Mouse (Mus musculus) G1E (cell line): ENCODE results near the gene Fam243. TPM values are rescaled to one million over a fixed set of nuclear protein-coding genes. Genes with fewer than 3 reads are reported as not detected.

Experiments used
- ATAC-seq: 2 replicates; pipeline ENCODE4 v1.8.0; 2016; ENCODE audit warnings: mild to moderate bottlenecking; ENCODE audit not compliant: insufficient number of reproducible peaks, poor library complexity, low FRiP score, severe bottlenecking; ENCODE audit errors: extremely low read depth
- DNase-seq: peaks from one replicate; pipeline ENCODE4 v3.0.0; 2012; ENCODE audit warnings: low spot score
- H3K27me3 ChIP-seq: 2 replicates; pipeline ENCODE4 v1.6.1; 2012; ENCODE audit warnings: mild to moderate bottlenecking, low read length, inconsistent platforms; ENCODE audit not compliant: insufficient read depth
- H3K36me3 ChIP-seq: replicated peaks from 2 replicates; pipeline ENCODE3; 2012; ENCODE audit warnings: mild to moderate bottlenecking, inconsistent platforms
- H3K4me1 ChIP-seq: 2 replicates; pipeline ENCODE4 v1.6.1; 2012; ENCODE audit warnings: low read depth, low read length, inconsistent platforms, mixed read lengths; ENCODE audit not compliant: insufficient read depth
- H3K4me3 ChIP-seq: 2 replicates; pipeline ENCODE4 v1.5.1; 2012; ENCODE audit warnings: low read depth, mild to moderate bottlenecking, inconsistent platforms, low read length, moderate library complexity, mixed read lengths
- H3K9me3 ChIP-seq: replicated peaks from 2 replicates; pipeline ENCODE4 v1.6.1; 2012; ENCODE audit warnings: inconsistent platforms
- CTCF ChIP-seq: IDR thresholded peaks from 2 replicates; pipeline ENCODE4 v1.5.1; 2012; ENCODE audit warnings: low read depth, low read length, inconsistent platforms, mixed read lengths
- GATA1 ChIP-seq: IDR thresholded peaks from 2 replicates; pipeline ENCODE4 v1.6.1; 2012; ENCODE audit warnings: borderline replicate concordance, low read length, inconsistent platforms, mixed read lengths
- GATA2 ChIP-seq: IDR thresholded peaks from 2 replicates; pipeline ENCODE4 v1.6.1; 2012; ENCODE audit warnings: low read depth, low read length, inconsistent platforms, borderline replicate concordance
- POLR2AphosphoS5 ChIP-seq: IDR thresholded peaks from 2 replicates; pipeline ENCODE4 v1.6.1; 2012; ENCODE audit warnings: low read depth, low read length, inconsistent platforms; ENCODE audit not compliant: insufficient replicate concordance
- TAL1 ChIP-seq: conservative IDR thresholded peaks from 2 replicates; pipeline ENCODE4 v1.6.1; 2012; ENCODE audit warnings: low read depth, low read length, inconsistent platforms, mixed read lengths
- polyA plus RNA-seq: library from polyadenylated mRNA; stranded (reverse); fragments of >175 nt; gene quantifications from 2 replicates; pipeline ENCODE4 v1.2.3, GENCODE M21; 2012
- total RNA-seq, 2 experiments: library from RNA; stranded (forward) in 1 of 2; stranded (reverse) in 1 of 2; fragments of 200-1000 nt in 1 of 2; fragments of >200 nt in 1 of 2; fragmentation: Nextera tagmentation in 1 of 2; gene quantifications; 2 replicates each; pipeline ENCODE4 v1.2.3; 2014 to 2017

The Fam243 gene
- total and polyA plus RNA-seq, 3 experiments: 0.11 TPM; not detected in 2

- TF ChIP-seq GATA1: no peak
- no peak for TF ChIP-seq CTCF
- no peak for TF ChIP-seq POLR2AphosphoS5
- TF ChIP-seq TAL1: no peak
- TF ChIP-seq GATA2: no peak
- ATAC-seq (no peak), DNase-seq (no peak)
- H3K4me1 ChIP-seq: peaks cover 6% of the 10 kb centered on the region
- no peaks in the 10 kb centered on the region for H3K9me3 ChIP-seq
- H3K36me3 ChIP-seq: no peaks in the 10 kb centered on the region
- peaks cover 48% of the 10 kb centered on the region for H3K27me3 ChIP-seq
- no peak overlapping the region for H3K4me3 ChIP-seq
Observed at GRCm38 (mm10) chr16:92295328-92295727, 25.9 kb downstream of the Fam243 start.

GRCm38 (mm10) chr16:92294267-92294970 is 26.8 kb downstream of the Fam243 start:
- no peak for ATAC-seq
- Histone ChIP-seq H3K4me1 (peaks cover 3% of the 10 kb centered on the region; the same call in 1 of the 2 replicates), H3K27me3 (peaks cover 48% of the 10 kb centered on the region), H3K9me3 (no peaks in the 10 kb centered on the region), H3K36me3 (no peaks in the 10 kb centered on the region), H3K4me3 (no peak overlapping the region)
- TF ChIP-seq POLR2AphosphoS5 (no peak), GATA1 (no peak), TAL1 (no peak), GATA2 (no peak), CTCF (no peak)
- DNase-seq: no peak

GRCm38 (mm10) chr16:92292101-92292500 is 29.1 kb downstream of the Fam243 start, which contains the start of gene Kcne2:
Kcne2 (plus strand) TSS chr16:92292389.
- no peak within 1 kb of the TSS for H3K4me3 ChIP-seq

GRCm38 (mm10) chr16:92290045-92290444 is 31.2 kb downstream of the Fam243 start:
- no peaks in the 10 kb centered on the region; the same call in 1 of the 2 replicates for H3K9me3 ChIP-seq

More at GRCm38 (mm10) chr16:92292101-92292500, 29.1 kb downstream of the Fam243 start, which contains the start of gene Kcne2:
- Histone ChIP-seq H3K36me3 (no peaks in the 10 kb centered on the region), H3K4me1 (no peaks in the 10 kb centered on the region), H3K9me3 (no peaks in the 10 kb centered on the region; the same call in 1 of the 2 replicates), H3K27me3 (peaks cover 46% of the 10 kb centered on the region)
- DNase-seq: no peak
- no peak for ATAC-seq
- no peak for TF ChIP-seq TAL1
- no peak for TF ChIP-seq GATA2
- TF ChIP-seq POLR2AphosphoS5: no peak
- TF ChIP-seq CTCF: no peak
- no peak for TF ChIP-seq GATA1

GRCm38 (mm10) chr16:92288778-92289177 is 32.5 kb downstream of the Fam243 start:
- Histone ChIP-seq H3K9me3 (no peaks in the 10 kb centered on the region; the same call in 1 of the 2 replicates), H3K27me3 (peaks cover 39% of the 10 kb centered on the region), H3K4me1 (peaks cover 4% of the 10 kb centered on the region; the same call in 1 of the 2 replicates), H3K36me3 (no peaks in the 10 kb centered on the region), H3K4me3 (no peak overlapping the region)
- DNase-seq: no peak
- TF ChIP-seq GATA1 (no peak), POLR2AphosphoS5 (no peak), TAL1 (no peak), GATA2 (no peak), CTCF (no peak)
- ATAC-seq: no peak

More at GRCm38 (mm10) chr16:92290045-92290444, 31.2 kb downstream of the Fam243 start:
- H3K27me3 ChIP-seq: peaks cover 39% of the 10 kb centered on the region
- DNase-seq: no peak
- H3K4me1 ChIP-seq: peaks cover 4% of the 10 kb centered on the region; the same call in 1 of the 2 replicates
- no peak overlapping the region for H3K4me3 ChIP-seq
- ATAC-seq: no peak
- TF ChIP-seq CTCF (no peak), GATA2 (no peak), GATA1 (no peak), POLR2AphosphoS5 (no peak), TAL1 (no peak)
- H3K36me3 ChIP-seq: no peaks in the 10 kb centered on the region

- Histone ChIP-seq H3K36me3 (no peaks in the 10 kb centered on the region), H3K4me3 (no peak overlapping the region), H3K9me3 (no peaks in the 10 kb centered on the region; the same call in 1 of the 2 replicates), H3K27me3 (peaks cover 33% of the 10 kb centered on the region), H3K4me1 (peaks cover 4% of the 10 kb centered on the region; the same call in 1 of the 2 replicates)
- TF ChIP-seq GATA1 (no peak), GATA2 (no peak), POLR2AphosphoS5 (no peak), TAL1 (no peak), CTCF (peak; percentile 66)
- no peak for ATAC-seq
- DNase-seq: peak; percentile 52
Observed at GRCm38 (mm10) chr16:92286609-92287008, 34.6 kb downstream of the Fam243 start.

- Histone ChIP-seq H3K27me3 (peaks cover 25% of the 10 kb centered on the region), H3K4me3 (no peak overlapping the region), H3K36me3 (no peaks in the 10 kb centered on the region), H3K4me1 (peaks cover 4% of the 10 kb centered on the region; the same call in 1 of the 2 replicates), H3K9me3 (no peaks in the 10 kb centered on the region; the same call in 1 of the 2 replicates)
- TF ChIP-seq TAL1 (no peak), POLR2AphosphoS5 (no peak), CTCF (no peak), GATA1 (no peak), GATA2 (no peak)
- DNase-seq: no peak
- ATAC-seq: no peak
Observed at GRCm38 (mm10) chr16:92285068-92285467, 36.2 kb downstream of the Fam243 start.
